Mouse (Mus musculus): Measurements from ENCODE around the gene Gm20388.

DNA sequence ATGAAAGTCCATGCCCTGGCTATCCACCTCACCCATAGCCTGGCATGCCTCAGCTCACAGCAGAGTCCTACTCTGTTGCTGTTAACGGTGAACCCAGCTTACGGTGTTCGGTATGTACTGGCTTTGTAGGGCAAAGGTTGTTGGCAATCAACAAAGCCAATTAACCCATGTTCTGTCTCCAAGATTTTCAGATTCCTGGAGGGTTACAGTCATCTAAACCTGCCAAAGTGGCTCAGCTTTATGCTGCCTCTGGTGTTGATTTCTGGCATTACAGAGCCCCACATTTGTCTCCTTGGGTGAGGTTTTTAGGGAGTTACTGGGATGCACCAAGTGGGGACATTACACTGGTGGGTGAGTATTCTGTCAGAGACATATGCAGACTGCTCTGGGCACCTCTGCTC lies 2786.5 kb downstream of the Gm20388 start:
- TF ChIP-seq CTCF (IDR thresholded peaks at IDR 0.05; ENCODE audit: low read depth, low read length) (peak; percentile 96), GATA1 (IDR thresholded peaks at IDR 0.05; ENCODE audit: borderline replicate concordance, low read length) (no peak)

All from G1E (cell line).